Mouse (Mus musculus): ENCODE measurements around the gene Prss43.

DNA sequence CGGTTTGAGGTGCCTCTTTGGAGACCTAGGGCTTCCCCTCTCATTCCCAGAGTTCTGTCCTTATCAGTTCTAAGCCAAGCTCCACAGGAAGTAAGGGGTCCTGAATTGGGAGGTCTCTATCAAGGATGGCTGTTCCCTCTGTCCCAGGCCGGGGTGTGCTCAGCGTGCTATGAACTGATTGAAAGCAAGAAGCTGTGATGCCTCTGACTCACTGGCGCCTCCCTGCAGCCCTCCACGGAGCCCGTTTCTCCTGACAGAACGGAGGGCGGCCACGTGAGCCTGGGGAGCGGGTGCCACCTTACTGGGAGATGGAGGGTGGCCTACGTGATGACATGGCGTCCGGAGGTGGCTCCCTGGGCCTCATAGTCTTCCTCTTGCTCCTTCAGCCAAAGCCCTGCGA, 28.6 kb upstream of the Prss43 start, which contains the start of gene Prss42:
- TF ChIP-seq CTCF (IDR thresholded peaks at IDR 0.05; ENCODE audit: low read depth) (no peak), EP300 (optimal IDR thresholded peaks at IDR 0.05) (no peak)

Data from stomach, postnatal 0 days (tissue).